Mouse (Mus musculus): ENCODE results near the gene Ppp2ca. TPM values are rescaled to one million over a fixed set of nuclear protein-coding genes. Genes with fewer than 3 reads are reported as not detected.
A peak's percentile ranks its signal among the peaks of the same experiment; 100 is the strongest.

Gene Ppp2ca
- 123 and 126 TPM in 2 replicates for polyA plus RNA-seq (2016; fragmentation: Nextera tagmentation; extraction: Ambion mirVana)

DNA sequence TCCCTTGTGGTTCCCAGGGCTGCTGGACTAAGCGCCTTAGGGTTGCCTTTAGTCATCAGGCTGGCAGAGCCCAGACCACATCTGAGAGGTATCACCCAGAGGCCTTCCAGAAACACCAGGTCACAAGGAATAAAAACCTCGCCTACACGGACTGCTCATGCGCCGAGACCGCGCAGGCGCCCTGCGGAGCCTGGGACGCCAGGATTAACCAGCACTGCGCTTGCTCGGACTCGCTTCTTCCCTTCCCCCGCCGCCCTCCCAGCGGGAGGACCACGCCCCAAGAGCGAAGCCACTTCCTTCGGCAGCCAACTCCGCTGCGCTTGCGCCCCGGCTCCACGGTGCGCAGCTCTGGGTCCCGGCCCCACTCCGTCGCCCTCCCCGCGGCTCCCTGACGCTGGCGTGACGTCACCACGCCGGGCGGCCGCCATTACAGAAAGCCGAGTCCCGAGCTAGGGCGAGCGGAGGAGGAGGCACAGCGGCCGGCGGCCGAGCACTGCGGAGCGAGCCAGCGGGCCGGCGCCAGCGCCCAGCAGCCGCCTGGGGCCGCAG is at the start of gene Ppp2ca:
Gene Ppp2ca, plus strand, starts transcription at position 284 of the 549 bp plus-strand sequence.
- peaks cover 27% of the 10 kb centered on the region for H3K4me1 ChIP-seq
- H3K9ac ChIP-seq: peak within 1 kb of the TSS; percentile 100
- peak; percentile 98 for ATAC-seq (ENCODE audit: low FRiP score)
- peak within 1 kb of the TSS; percentile 85 for H3K4me2 ChIP-seq (replicated peaks)
- H3K27me3 ChIP-seq: no peaks in the 10 kb centered on the region
- H3K27ac ChIP-seq: peak within 1 kb of the TSS; percentile 99
- no peaks in the 10 kb centered on the region for H3K9me3 ChIP-seq (replicated peaks)
- under 1% methylated on average over 50 of the region's 53 CpGs for WGBS
- H3K4me3 ChIP-seq: peak within 1 kb of the TSS; percentile 98
- no peaks in the 10 kb centered on the region for H3K36me3 ChIP-seq

- H3K4me1 ChIP-seq: no peaks in the 10 kb centered on the region
- H3K27ac ChIP-seq: no peak overlapping the region
- no peak overlapping the region for H3K9ac ChIP-seq
- H3K4me3 ChIP-seq: no peak overlapping the region
- no peaks in the 10 kb centered on the region for H3K27me3 ChIP-seq
- H3K36me3 ChIP-seq: no peaks in the 10 kb centered on the region
- 87% methylated on average over 6 of the region's 6 CpGs for WGBS
- H3K9me3 ChIP-seq (replicated peaks): no peaks in the 10 kb centered on the region
- ATAC-seq (ENCODE audit: low FRiP score): no peak
- H3K4me2 ChIP-seq (replicated peaks): no peak overlapping the region
Observed at GRCm38 (mm10) chr11:52053371-52053770, 45.1 kb upstream of the Ppp2ca start.

DNA sequence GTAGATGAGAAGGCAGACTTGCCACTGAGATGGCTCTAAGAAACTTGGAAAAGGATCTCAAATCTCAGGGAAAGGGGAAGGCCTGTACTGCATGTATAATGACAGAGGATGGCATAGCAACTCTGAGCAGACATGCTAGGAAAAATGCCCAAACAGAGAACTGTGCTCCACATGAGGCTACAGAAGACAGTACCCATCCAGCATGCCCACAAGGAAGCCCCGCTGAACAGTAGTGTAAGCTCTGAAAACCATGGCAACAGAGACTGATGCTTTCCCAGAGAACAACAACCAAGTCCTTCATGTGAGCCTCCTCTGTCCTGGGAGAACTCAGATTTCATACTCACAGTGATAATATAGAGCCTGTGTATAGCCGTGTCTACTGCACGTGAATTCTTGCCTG is 43.8 kb upstream of the Ppp2ca start:
- no peak overlapping the region for H3K27ac ChIP-seq
- no peaks in the 10 kb centered on the region for H3K27me3 ChIP-seq
- H3K4me1 ChIP-seq: no peaks in the 10 kb centered on the region
- H3K9ac ChIP-seq: no peak overlapping the region
- no peaks in the 10 kb centered on the region for H3K36me3 ChIP-seq
- no peak overlapping the region for H3K4me3 ChIP-seq
- ATAC-seq (ENCODE audit: low FRiP score): no peak
- WGBS: 87% methylated on average over 3 of the region's 3 CpGs
- H3K4me2 ChIP-seq (replicated peaks): no peak overlapping the region
- H3K9me3 ChIP-seq (replicated peaks): no peaks in the 10 kb centered on the region

GRCm38 (mm10) chr11:52056198-52056597 is 42.3 kb upstream of the Ppp2ca start:
- Histone ChIP-seq H3K36me3 (no peaks in the 10 kb centered on the region), H3K4me3 (no peak overlapping the region), H3K4me2 (replicated peaks) (no peak overlapping the region), H3K27ac (no peak overlapping the region), H3K9ac (no peak overlapping the region), H3K4me1 (no peaks in the 10 kb centered on the region), H3K27me3 (no peaks in the 10 kb centered on the region), H3K9me3 (replicated peaks) (no peaks in the 10 kb centered on the region)
- 85% methylated on average over 5 of the region's 5 CpGs for WGBS
- ATAC-seq (ENCODE audit: low FRiP score): no peak

- Histone ChIP-seq H3K4me2 (replicated peaks) (no peak overlapping the region), H3K9ac (no peak overlapping the region), H3K36me3 (no peaks in the 10 kb centered on the region), H3K27me3 (no peaks in the 10 kb centered on the region), H3K4me1 (no peaks in the 10 kb centered on the region), H3K27ac (no peak overlapping the region), H3K9me3 (replicated peaks) (no peaks in the 10 kb centered on the region), H3K4me3 (no peak overlapping the region)
- no peak for ATAC-seq (ENCODE audit: low FRiP score)
- 70% methylated on average over 5 of the region's 5 CpGs for WGBS
Observed at GRCm38 (mm10) chr11:52059001-52059400, 39.5 kb upstream of the Ppp2ca start.

DNA sequence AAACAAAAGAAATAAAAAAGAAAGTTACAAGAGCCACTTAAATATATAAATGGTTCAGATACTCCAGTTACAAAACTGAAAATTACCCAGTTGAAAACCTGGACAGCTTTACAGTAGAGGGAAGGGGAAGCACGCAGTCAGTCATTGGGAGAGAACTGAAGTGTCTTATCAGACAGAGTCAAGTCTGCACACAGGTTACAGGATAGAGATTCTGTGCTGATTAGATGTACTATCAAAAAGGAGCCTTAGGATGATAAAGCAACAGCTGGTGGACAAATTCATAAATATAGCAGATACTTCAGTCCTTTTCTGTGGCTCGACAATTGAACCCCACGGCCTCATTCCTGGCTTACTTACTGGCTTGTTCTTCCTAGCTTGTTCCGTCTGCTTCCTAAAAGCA is 38.2 kb upstream of the Ppp2ca start:
- Histone ChIP-seq H3K4me3 (no peak overlapping the region), H3K4me1 (no peaks in the 10 kb centered on the region), H3K27me3 (no peaks in the 10 kb centered on the region), H3K9ac (no peak overlapping the region), H3K9me3 (replicated peaks) (no peaks in the 10 kb centered on the region), H3K27ac (no peak overlapping the region), H3K36me3 (no peaks in the 10 kb centered on the region), H3K4me2 (replicated peaks) (no peak overlapping the region)
- WGBS: 91% methylated on average over 4 of the region's 4 CpGs
- no peak for ATAC-seq (ENCODE audit: low FRiP score)

GRCm38 (mm10) chr11:52062406-52062805 is 36.1 kb upstream of the Ppp2ca start:
- Histone ChIP-seq H3K4me1 (no peaks in the 10 kb centered on the region), H3K9ac (no peak overlapping the region), H3K36me3 (no peaks in the 10 kb centered on the region), H3K27me3 (no peaks in the 10 kb centered on the region), H3K4me2 (replicated peaks) (no peak overlapping the region), H3K9me3 (replicated peaks) (no peaks in the 10 kb centered on the region), H3K27ac (no peak overlapping the region), H3K4me3 (no peak overlapping the region)
- no peak for ATAC-seq (ENCODE audit: low FRiP score)
- 94% methylated on average over 5 of the region's 5 CpGs for WGBS

DNA sequence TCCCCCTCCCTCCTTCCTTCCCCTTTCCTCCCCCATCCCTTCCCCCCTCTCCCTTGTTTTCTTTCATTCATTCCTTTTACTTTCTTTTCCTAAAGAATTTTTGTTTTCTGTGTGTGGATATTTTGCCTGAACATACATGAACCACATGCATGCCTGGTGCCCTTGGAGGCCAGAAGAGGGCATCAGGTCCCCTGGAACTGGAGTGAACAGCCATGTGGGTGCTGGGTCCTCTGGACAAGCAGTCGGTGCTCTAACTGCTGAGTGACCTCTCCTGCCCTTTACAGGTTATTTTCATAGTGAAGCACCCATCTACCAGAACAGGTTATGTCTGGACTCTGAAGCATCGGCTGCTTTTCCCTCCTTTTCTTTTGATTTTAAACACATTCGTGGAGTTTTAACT is 34.1 kb upstream of the Ppp2ca start:
- Histone ChIP-seq H3K4me3 (no peak overlapping the region), H3K9ac (no peak overlapping the region), H3K9me3 (replicated peaks) (no peaks in the 10 kb centered on the region), H3K27ac (no peak overlapping the region), H3K36me3 (no peaks in the 10 kb centered on the region), H3K27me3 (no peaks in the 10 kb centered on the region), H3K4me1 (no peaks in the 10 kb centered on the region), H3K4me2 (replicated peaks) (no peak overlapping the region)
- no peak for ATAC-seq (ENCODE audit: low FRiP score)
- WGBS: 55% methylated on average over 3 of the region's 3 CpGs

- H3K9ac ChIP-seq: no peak overlapping the region
- H3K27ac ChIP-seq: no peak overlapping the region
- H3K4me3 ChIP-seq: no peak overlapping the region
- H3K27me3 ChIP-seq: no peaks in the 10 kb centered on the region
- H3K9me3 ChIP-seq (replicated peaks): no peaks in the 10 kb centered on the region
- no peaks in the 10 kb centered on the region for H3K36me3 ChIP-seq
- 10% methylated on average over 5 of the region's 5 CpGs for WGBS
- H3K4me2 ChIP-seq (replicated peaks): no peak overlapping the region
- no peaks in the 10 kb centered on the region for H3K4me1 ChIP-seq
- ATAC-seq (ENCODE audit: low FRiP score): no peak
Observed at GRCm38 (mm10) chr11:52065841-52066240, 32.6 kb upstream of the Ppp2ca start.

DNA sequence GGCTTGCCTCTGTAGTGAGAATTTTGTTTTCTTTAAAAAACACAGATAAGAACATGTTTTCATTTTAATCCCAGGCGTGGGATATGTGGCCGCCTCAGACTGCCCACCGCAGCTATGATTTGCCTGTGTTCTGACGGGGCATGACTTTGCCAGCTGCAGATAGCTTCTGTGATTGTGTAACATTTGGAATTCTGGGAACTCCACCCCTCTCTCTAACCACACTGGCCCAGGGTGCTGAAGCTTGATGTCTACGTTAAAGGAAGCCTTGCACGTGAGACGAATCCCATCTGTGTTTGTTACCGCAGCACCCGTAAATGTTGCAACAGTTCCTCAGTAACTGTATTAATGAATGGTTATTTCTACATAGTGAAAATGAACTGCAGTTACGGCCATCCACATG is 26.7 kb upstream of the Ppp2ca start:
- no peaks in the 10 kb centered on the region for H3K36me3 ChIP-seq
- no peak overlapping the region for H3K4me2 ChIP-seq (replicated peaks)
- no peak overlapping the region for H3K27ac ChIP-seq
- no peak for ATAC-seq (ENCODE audit: low FRiP score)
- H3K4me3 ChIP-seq: no peak overlapping the region
- H3K4me1 ChIP-seq: no peaks in the 10 kb centered on the region
- H3K9me3 ChIP-seq (replicated peaks): no peaks in the 10 kb centered on the region
- no peaks in the 10 kb centered on the region for H3K27me3 ChIP-seq
- H3K9ac ChIP-seq: no peak overlapping the region
- WGBS: 88% methylated on average over 10 of the region's 10 CpGs

DNA sequence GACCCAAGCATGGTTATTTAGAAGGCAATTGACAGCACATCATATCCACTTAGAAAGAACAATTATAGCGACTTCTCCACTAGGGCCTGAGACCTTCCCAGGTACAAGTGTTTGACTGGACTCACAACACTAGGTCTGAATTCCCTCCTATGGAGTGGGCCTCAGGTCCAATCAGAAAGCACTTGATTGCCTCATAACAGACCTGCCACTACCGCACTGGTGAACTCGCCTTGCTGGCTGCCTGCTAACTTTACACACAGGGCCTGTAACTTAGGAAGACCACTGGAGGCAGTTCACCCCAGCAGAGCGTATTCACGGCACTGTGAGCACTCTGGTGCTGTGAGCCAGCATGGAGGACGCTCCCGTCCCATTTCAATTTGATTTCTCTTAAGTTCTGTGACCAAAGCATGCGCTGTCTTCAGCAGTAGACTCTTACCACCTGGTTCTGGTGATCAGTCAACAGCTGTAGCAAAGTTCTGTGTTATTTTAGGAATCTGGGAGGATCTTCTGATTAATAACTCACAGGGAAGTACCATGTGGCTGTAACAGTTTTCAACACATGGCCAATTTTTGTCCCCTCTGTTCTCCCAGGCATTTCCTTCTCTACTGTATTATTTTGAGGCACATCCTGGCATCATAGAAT is 24.8 kb upstream of the Ppp2ca start:
- H3K4me1 ChIP-seq: no peaks in the 10 kb centered on the region
- H3K36me3 ChIP-seq: no peaks in the 10 kb centered on the region
- no peak for ATAC-seq (ENCODE audit: low FRiP score)
- no peak overlapping the region for H3K4me3 ChIP-seq
- no peak overlapping the region for H3K27ac ChIP-seq
- WGBS: 75% methylated on average over 8 of the region's 8 CpGs
- H3K9ac ChIP-seq: no peak overlapping the region
- H3K27me3 ChIP-seq: no peaks in the 10 kb centered on the region
- H3K4me2 ChIP-seq (replicated peaks): no peak overlapping the region
- no peaks in the 10 kb centered on the region for H3K9me3 ChIP-seq (replicated peaks)

- Histone ChIP-seq H3K4me1 (peaks cover under 1% of the 10 kb centered on the region; the same call in 1 of the 2 replicates), H3K9me3 (replicated peaks) (no peaks in the 10 kb centered on the region)
Observed at GRCm38 (mm10) chr11:52074626-52075470, 23.6 kb upstream of the Ppp2ca start.

More at GRCm38 (mm10) chr11:52074626-52075470, 23.6 kb upstream of the Ppp2ca start:
- no peaks in the 10 kb centered on the region for H3K27me3 ChIP-seq
- WGBS: 75% methylated on average over 14 of the region's 14 CpGs
- H3K9ac ChIP-seq: no peak overlapping the region
- no peak for ATAC-seq (ENCODE audit: low FRiP score)
- no peak overlapping the region for H3K4me3 ChIP-seq
- H3K36me3 ChIP-seq: no peaks in the 10 kb centered on the region
- H3K4me2 ChIP-seq (replicated peaks): no peak overlapping the region
- no peak overlapping the region for H3K27ac ChIP-seq
